Mouse (Mus musculus): Measurements from ENCODE around the gene Tead4. TPM values are rescaled to one million over a fixed set of nuclear protein-coding genes. Genes with fewer than 3 reads are reported as not detected.

Gene Tead4
- polyA plus RNA-seq, 1 experiment from 2014 or later: 1.7 TPM

DNA sequence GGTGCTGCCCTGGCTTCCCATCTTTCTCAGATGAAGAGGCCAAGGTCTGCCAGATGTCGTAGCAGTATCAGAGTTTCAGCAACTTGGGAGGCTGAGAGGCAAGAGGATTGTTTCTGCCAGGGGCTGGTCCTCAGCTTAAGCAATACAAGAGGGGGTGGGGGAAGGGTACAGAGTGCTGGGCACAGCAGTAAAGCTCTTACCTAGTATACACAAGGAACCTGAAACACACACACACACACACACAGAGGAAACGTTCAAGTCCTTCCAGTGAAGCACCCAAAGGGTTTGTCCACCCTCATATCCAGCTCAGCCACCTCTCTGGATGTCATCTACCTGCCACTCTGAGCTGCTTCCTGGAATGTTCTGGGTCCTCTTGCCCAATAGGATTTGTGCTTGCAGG is 44.7 kb downstream of the Tead4 start:
- no peak for DNase-seq (ENCODE audit: low spot score)
- Histone ChIP-seq H3K4me3 (no peak overlapping the region), H3K27me3 (ENCODE audit: low read depth, poor library complexity, severe bottlenecking) (no peaks in the 10 kb centered on the region), H3K36me3 (no peaks in the 10 kb centered on the region), H3K4me1 (no peaks in the 10 kb centered on the region), H3K9me3 (replicated peaks) (no peaks in the 10 kb centered on the region), H3K27ac (replicated peaks) (no peak overlapping the region)
- WGBS: 67% methylated on average over 2 of the region's 2 CpGs

DNA sequence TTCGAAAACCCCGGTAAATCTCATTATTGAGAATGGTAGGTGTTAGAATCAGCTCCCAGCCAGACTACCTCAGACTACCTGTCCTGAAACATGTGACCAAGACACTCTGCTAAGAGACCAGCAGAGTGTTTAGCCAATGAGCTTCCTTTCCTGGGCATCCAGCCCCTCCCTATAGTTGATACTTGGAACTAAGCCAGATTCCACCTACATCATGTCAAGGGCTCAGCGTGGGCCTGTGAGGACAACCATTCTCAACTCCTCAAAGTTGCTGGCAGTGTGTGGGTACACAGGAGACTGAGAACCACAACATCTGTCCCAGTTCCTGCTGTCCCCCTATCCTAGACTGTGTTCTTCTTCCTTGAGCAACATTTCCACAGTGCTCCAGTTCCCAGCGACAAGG is 45.3 kb downstream of the Tead4 start:
- Histone ChIP-seq H3K4me1 (no peaks in the 10 kb centered on the region), H3K27me3 (ENCODE audit: low read depth, poor library complexity, severe bottlenecking) (no peaks in the 10 kb centered on the region), H3K36me3 (no peaks in the 10 kb centered on the region), H3K4me3 (no peak overlapping the region), H3K27ac (replicated peaks) (no peak overlapping the region), H3K9me3 (replicated peaks) (no peaks in the 10 kb centered on the region)
- no peak for DNase-seq (ENCODE audit: low spot score)
- 84% methylated on average over 4 of the region's 4 CpGs for WGBS

DNA sequence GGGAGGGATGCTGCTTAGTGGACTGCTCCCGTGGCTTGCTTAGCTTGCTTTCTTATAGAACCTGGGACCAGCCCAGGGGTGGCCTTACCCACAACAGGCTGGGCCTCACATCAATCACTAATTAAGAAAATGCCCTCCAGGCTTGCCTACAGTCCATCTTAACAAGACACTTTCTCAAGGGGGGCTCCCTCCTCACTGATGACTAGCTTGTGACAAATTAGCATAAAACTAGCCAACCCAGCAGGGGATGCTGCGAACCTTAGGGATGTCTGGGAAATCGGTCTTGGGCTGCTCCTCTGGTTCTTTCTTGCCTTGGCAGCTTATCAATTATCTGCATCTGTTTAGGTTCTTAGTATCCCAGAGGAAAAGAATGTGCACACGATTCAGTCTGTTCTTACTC is 46.1 kb downstream of the Tead4 start:
- H3K4me3 ChIP-seq: no peak overlapping the region
- H3K36me3 ChIP-seq: no peaks in the 10 kb centered on the region
- no peak overlapping the region for H3K27ac ChIP-seq (replicated peaks)
- no peaks in the 10 kb centered on the region for H3K9me3 ChIP-seq (replicated peaks)
- DNase-seq (ENCODE audit: low spot score): no peak
- H3K4me1 ChIP-seq: no peaks in the 10 kb centered on the region
- WGBS: 62% methylated on average over 4 of the region's 4 CpGs
- no peaks in the 10 kb centered on the region for H3K27me3 ChIP-seq (ENCODE audit: low read depth, poor library complexity, severe bottlenecking)

DNA sequence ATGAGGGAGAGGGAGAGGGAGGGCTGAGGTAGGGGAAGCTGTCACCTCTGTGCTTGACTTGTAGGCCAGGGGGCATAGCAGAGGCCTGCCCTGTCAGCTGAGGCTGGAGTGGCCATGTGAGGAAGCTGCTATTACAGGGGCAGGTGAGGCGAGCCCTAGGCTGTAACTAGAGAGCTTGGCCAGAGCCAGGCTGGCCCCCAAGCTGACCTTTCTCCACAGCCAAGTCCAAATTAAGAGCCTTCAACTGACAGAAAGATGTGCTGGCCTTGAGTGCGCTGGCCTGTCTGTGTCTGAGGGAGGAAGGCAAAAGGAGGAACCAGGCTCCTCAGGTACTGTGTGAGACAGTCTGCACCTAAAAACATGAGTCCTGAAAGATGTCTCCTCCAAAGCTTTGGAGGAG is 47.5 kb downstream of the Tead4 start:
- Histone ChIP-seq H3K4me3 (no peak overlapping the region), H3K27ac (replicated peaks) (no peak overlapping the region), H3K36me3 (no peaks in the 10 kb centered on the region), H3K9me3 (replicated peaks) (no peaks in the 10 kb centered on the region), H3K4me1 (no peaks in the 10 kb centered on the region), H3K27me3 (ENCODE audit: low read depth, poor library complexity, severe bottlenecking) (no peaks in the 10 kb centered on the region)
- WGBS: 86% methylated on average over 2 of the region's 2 CpGs
- no peak for DNase-seq (ENCODE audit: low spot score)

DNA sequence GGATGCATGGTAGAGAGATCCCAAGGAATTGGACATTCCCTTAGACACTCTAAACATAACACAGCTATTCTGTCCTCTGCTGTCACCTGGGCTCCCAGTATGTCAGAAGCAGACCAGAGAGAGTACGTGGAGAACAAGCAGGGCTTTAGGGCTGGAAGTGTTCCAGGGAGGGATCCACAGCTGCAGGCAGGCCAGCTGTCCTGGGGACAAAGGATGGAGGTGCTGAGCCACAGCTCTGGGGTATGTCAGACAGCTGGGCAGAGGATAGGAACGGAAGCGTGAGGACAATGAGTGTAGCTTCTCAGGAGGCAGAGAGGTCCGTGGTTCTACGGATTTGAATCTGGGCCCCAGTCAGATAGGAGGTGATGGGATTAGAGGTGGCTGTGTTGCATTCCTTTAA is 50.0 kb downstream of the Tead4 start:
- no peaks in the 10 kb centered on the region for H3K4me1 ChIP-seq
- no peaks in the 10 kb centered on the region for H3K36me3 ChIP-seq
- no peaks in the 10 kb centered on the region for H3K27me3 ChIP-seq (ENCODE audit: low read depth, poor library complexity, severe bottlenecking)
- H3K4me3 ChIP-seq: no peak overlapping the region
- H3K9me3 ChIP-seq (replicated peaks): no peaks in the 10 kb centered on the region
- no peak overlapping the region for H3K27ac ChIP-seq (replicated peaks)
- WGBS: 85% methylated on average over 5 of the region's 5 CpGs
- no peak for DNase-seq (ENCODE audit: low spot score)

DNA sequence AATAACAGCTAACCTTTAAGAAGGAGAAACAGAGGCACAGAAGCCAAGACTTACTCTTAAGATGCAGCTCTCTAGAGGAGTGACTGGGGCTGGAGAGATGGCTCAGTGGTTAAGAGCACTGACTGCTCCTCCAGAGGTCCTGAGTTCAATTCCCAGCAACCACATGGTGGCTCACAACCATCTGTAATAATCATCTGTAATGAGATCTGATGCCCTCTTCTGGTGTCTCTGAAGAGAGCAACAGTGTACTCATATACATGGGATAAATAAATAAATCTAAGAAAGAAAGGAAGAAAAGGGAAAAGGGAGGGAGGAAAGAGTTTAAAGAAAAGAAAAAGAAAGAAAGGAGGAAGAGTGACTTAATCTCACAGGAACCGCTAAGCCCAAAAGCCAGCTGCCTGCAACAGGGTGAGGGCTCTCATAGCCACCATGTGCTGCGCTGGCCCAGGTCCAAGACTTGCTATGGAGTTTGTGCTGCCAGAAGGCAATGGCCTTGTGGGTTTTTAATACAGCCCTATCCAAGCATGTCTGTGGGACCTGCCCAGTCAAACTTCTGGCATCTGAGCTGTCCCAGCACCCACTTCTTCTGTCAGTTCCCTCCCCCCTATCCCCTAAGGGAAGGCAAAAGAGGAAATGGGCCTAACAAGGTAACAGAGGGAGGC is 63.4 kb downstream of the Tead4 start:
- no peak for DNase-seq (ENCODE audit: low spot score)
- WGBS: 89% methylated on average over 2 of the region's 2 CpGs
- Histone ChIP-seq H3K4me3 (no peak overlapping the region), H3K4me1 (no peaks in the 10 kb centered on the region), H3K27me3 (ENCODE audit: low read depth, poor library complexity, severe bottlenecking) (no peaks in the 10 kb centered on the region), H3K9me3 (replicated peaks) (no peaks in the 10 kb centered on the region), H3K36me3 (no peaks in the 10 kb centered on the region), H3K27ac (replicated peaks) (no peak overlapping the region)

DNA sequence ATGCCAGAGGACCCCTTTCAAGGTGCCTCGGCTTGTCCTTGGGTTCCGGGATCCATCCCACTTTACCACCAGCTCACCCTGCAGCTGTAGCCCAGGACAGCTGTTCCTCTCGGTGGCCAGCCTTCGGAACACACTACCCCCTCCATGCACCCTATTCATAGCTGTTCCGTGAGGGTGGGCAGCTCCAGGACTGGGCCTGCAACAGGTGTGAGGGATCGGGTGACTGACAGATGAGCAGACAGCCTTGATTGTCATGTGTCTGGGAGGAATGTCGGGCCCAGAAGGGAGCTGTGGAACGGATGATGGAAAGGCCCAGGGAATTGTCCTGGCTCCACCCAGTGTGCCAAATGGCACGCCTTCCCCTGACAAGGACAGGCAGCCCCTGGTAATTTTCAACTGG is 64.0 kb downstream of the Tead4 start:
- WGBS: 78% methylated on average over 9 of the region's 9 CpGs
- DNase-seq (ENCODE audit: low spot score): no peak

DNA sequence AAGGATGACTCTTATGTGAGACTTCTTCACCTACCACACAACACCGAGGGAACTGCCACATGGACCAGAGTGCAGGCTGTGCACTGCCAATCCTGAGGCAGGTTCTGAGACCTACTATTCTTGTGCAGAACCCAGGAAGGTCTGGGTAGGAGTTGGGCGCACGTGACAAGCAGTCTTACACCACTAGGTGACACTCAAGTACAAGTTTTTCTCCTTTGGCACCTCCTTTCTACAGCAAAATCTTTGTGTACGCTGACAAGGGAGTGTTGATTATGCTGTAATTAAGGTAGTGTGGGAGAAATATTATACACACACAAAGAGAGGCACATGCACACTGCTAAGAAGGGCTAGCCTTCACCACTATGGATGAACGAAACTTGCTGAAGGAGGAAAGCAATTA is 66.4 kb downstream of the Tead4 start:
- Histone ChIP-seq H3K4me3 (no peak overlapping the region), H3K4me1 (no peaks in the 10 kb centered on the region), H3K36me3 (no peaks in the 10 kb centered on the region), H3K27ac (replicated peaks) (no peak overlapping the region), H3K27me3 (ENCODE audit: low read depth, poor library complexity, severe bottlenecking) (no peaks in the 10 kb centered on the region), H3K9me3 (replicated peaks) (no peaks in the 10 kb centered on the region)
- WGBS: 33% methylated on average over 5 of the region's 5 CpGs
- DNase-seq (ENCODE audit: low spot score): peak; percentile 24

More for the DNA sequence above, 64.0 kb downstream of the Tead4 start:
- Histone ChIP-seq H3K27me3 (ENCODE audit: low read depth, poor library complexity, severe bottlenecking) (no peaks in the 10 kb centered on the region), H3K4me3 (no peak overlapping the region), H3K9me3 (replicated peaks) (no peaks in the 10 kb centered on the region), H3K4me1 (no peaks in the 10 kb centered on the region), H3K36me3 (no peaks in the 10 kb centered on the region), H3K27ac (replicated peaks) (no peak overlapping the region)

DNA sequence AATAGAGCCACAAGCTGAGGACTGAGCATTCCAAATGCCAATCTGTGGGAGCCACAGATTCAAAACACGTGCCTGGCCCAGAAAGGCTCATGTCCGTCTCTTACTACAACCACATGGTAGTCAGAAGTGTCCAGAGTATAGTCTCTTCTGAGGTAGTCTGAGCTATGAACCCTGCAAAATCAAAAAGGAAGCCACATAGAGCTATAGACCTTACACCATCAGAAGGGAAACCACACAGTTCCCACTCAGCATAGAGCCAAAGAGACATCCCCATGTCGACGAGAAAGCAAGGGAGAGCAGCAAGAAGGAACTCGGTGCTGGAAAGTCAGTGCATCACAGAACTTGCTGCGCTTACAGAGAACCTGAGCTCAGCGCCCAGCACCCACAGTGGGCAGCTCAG is 68.4 kb downstream of the Tead4 start:
- no peak overlapping the region for H3K4me3 ChIP-seq
- H3K36me3 ChIP-seq: no peaks in the 10 kb centered on the region
- no peak overlapping the region for H3K27ac ChIP-seq (replicated peaks)
- 72% methylated on average over 7 of the region's 7 CpGs for WGBS
- DNase-seq (ENCODE audit: low spot score): no peak
- no peaks in the 10 kb centered on the region for H3K9me3 ChIP-seq (replicated peaks)
- H3K27me3 ChIP-seq (ENCODE audit: low read depth, poor library complexity, severe bottlenecking): no peaks in the 10 kb centered on the region
- peaks cover 4% of the 10 kb centered on the region; the same call in 1 of the 2 replicates for H3K4me1 ChIP-seq

DNA sequence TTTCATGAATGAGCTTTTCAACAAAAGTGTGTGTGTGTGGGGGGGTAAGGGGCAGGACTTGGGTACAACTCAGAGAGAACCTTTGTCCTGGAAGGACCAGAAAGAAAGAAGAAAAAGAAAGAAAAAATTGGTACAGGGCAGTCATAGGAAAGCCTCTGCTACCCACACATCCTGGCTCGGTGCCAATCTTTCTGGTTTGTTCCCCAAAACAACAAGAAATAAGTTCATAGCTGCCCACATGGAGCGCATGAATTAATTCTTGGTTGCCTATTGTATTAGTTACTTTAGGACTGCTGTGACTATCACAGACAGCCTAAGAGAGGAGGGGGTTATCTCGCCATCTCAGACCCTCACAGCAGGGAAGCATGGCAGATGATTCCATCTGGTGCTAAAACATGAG is 68.9 kb downstream of the Tead4 start:
- Histone ChIP-seq H3K9me3 (replicated peaks) (no peaks in the 10 kb centered on the region), H3K27me3 (ENCODE audit: low read depth, poor library complexity, severe bottlenecking) (no peaks in the 10 kb centered on the region), H3K27ac (replicated peaks) (no peak overlapping the region), H3K4me3 (no peak overlapping the region), H3K4me1 (peaks cover 4% of the 10 kb centered on the region; the same call in 1 of the 2 replicates), H3K36me3 (no peaks in the 10 kb centered on the region)
- no peak for DNase-seq (ENCODE audit: low spot score)
- 75% methylated on average over 3 of the region's 3 CpGs for WGBS

DNA sequence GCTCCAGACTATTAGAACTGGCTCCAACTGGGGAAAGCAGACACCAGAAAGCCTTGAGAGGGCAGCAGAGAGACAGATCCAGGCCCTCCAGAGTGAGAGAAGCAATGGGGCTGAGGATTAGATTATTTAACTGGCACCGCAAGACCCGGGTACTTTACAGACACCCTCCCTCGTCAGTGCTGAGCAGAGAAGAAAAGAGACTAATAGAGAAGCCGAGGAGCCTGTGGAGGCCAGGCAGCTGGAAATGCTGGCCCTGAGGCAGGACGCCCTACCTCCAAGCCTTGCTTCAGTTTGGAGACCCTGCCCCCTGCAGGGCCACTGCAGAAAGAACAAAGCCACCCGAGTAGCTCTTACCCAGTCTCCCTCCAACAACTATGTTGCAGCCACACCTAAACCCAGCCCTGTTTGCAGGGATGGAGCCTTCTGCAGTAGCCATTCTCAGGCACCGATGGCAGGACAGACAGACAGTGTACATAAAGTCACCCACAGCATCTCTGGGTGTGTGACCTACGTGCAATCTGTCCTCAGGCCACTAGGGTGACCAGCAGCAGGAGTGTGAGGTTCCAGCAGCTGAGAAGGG is 73.1 kb downstream of the Tead4 start:
- Histone ChIP-seq H3K4me3 (0 out of 2 replicates have a peak overlapping the region, but pooled peaks have one; percentile 4), H3K27me3 (ENCODE audit: low read depth, poor library complexity, severe bottlenecking) (no peaks in the 10 kb centered on the region), H3K27ac (replicated peaks) (no peak overlapping the region; the same call in 1 of the 2 replicates), H3K36me3 (no peaks in the 10 kb centered on the region), H3K4me1 (peaks cover 4% of the 10 kb centered on the region; the same call in 1 of the 2 replicates), H3K9me3 (replicated peaks) (no peaks in the 10 kb centered on the region)
- WGBS: 27% methylated on average over 8 of the region's 8 CpGs
- DNase-seq (ENCODE audit: low spot score): peak; percentile 52

DNA sequence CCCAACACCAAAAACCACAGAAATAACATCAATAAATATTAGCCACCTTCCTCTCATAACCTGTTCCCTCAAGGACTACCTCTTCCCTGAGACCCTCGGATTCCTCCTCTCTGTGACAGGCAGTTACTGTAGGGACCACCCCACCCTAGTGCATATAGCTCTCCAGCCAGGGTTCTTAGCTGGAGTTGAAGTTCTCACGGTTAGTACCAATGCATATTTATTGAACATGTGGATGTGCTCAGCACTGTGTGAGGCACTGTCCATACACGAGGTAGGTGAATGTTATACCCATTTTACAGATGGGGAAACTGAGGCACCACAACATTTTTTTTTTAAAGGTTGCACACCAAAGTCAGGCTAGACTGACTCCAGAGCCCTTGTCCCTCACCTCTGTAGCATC is 73.7 kb downstream of the Tead4 start:
- Histone ChIP-seq H3K27me3 (ENCODE audit: low read depth, poor library complexity, severe bottlenecking) (no peaks in the 10 kb centered on the region), H3K4me1 (peaks cover 4% of the 10 kb centered on the region; the same call in 1 of the 2 replicates), H3K4me3 (no peak overlapping the region), H3K9me3 (replicated peaks) (no peaks in the 10 kb centered on the region), H3K27ac (replicated peaks) (no peak overlapping the region), H3K36me3 (no peaks in the 10 kb centered on the region)
- no peak for DNase-seq (ENCODE audit: low spot score)
- WGBS: 82% methylated on average over 3 of the region's 3 CpGs

DNA sequence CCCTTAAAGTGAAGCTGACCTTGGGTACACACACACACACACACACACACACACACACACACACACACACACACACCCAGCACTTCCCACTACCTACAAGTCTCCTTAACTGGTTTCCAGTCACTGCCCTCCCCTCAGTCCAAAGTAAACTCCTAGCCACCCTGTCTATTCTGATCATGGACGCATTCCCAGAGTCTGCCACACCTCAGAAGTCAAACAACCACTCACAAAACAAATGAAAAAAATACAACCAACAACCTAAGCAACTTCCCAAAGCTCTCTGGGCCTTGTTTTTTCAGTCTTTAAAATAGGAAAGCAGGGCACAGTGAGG is 74.8 kb downstream of the Tead4 start:
- DNase-seq (ENCODE audit: low spot score): no peak

More for the DNA sequence above, 74.8 kb downstream of the Tead4 start:
- Histone ChIP-seq H3K36me3 (no peaks in the 10 kb centered on the region), H3K4me3 (no peak overlapping the region), H3K27ac (replicated peaks) (no peak overlapping the region), H3K9me3 (replicated peaks) (no peaks in the 10 kb centered on the region), H3K27me3 (ENCODE audit: low read depth, poor library complexity, severe bottlenecking) (no peaks in the 10 kb centered on the region), H3K4me1 (peaks cover 4% of the 10 kb centered on the region; the same call in 1 of the 2 replicates)
- 77% methylated on average over 1 of the region's 1 CpGs for WGBS
